25 mouse cellular contexts compared by ENCODE assay signal in genomic region chr4:107731088-107731465, GRCm38 (mm10). TPM values are rescaled to one million over a fixed set of nuclear protein-coding genes. Genes with fewer than 3 reads are reported as not detected.
DNase-seq lines count a peak whose midpoint lies in the region; ATAC-seq and TF ChIP-seq lines count a peak whose summit lies in the region.
"Had no signal": no experiment of that assay in that cellular context is flagged by ENCODE, and none has a peak within 500 bp of the region (broad histone marks: within the 10 kb centered on the region; RNA-seq: fewer than 3 reads in every experiment).

No protein-coding gene starts in this region.

- 45% methylated on average over 8 of the region's 8 CpGs for WGBS in midbrain, embryonic 13.5 days
- 39% methylated on average over 8 of the region's 8 CpGs for WGBS in midbrain, embryonic 14.5 days
- WGBS in forebrain, embryonic 10.5 days: 48% methylated on average over 8 of the region's 8 CpGs
- 29% methylated on average over 8 of the region's 8 CpGs for WGBS in forebrain, embryonic 16.5 days
- WGBS in midbrain, postnatal 0 days: 39% methylated on average over 8 of the region's 8 CpGs

- H3K36me3 ChIP-seq in midbrain, embryonic 13.5 days: no peaks in the 10 kb centered on the region
- no peaks in the 10 kb centered on the region for H3K36me3 ChIP-seq in midbrain, embryonic 14.5 days (ENCODE audit: control insufficient read depth, insufficient read depth, low read length)
- H3K36me3 ChIP-seq in forebrain, embryonic 10.5 days (replicated peaks): no peaks in the 10 kb centered on the region
- no peaks in the 10 kb centered on the region for H3K36me3 ChIP-seq in forebrain, embryonic 16.5 days (ENCODE audit: control insufficient read depth, insufficient read depth)
- no peaks in the 10 kb centered on the region for H3K36me3 ChIP-seq in midbrain, postnatal 0 days (ENCODE audit: insufficient read depth, low read length)
- H3K36me3 ChIP-seq: embryonic facial prominence, embryonic 12.5 days; midbrain, embryonic 12.5 days had no signal

- peak overlapping the region; percentile 36; the same call in 1 of the 2 replicates for H3K27ac ChIP-seq in midbrain, embryonic 13.5 days
- no peak overlapping the region for H3K27ac ChIP-seq in midbrain, embryonic 14.5 days (replicated peaks; ENCODE audit: low read depth, low read length)
- H3K27ac ChIP-seq in forebrain, embryonic 10.5 days: peak overlapping the region; percentile 82
- peak overlapping the region; percentile 13; the same call in 1 of the 2 replicates for H3K27ac ChIP-seq in forebrain, embryonic 16.5 days (ENCODE audit: low read length)
- no peak overlapping the region for H3K27ac ChIP-seq in midbrain, postnatal 0 days (ENCODE audit: low read depth, low read length)
- H3K27ac ChIP-seq: embryonic facial prominence, embryonic 12.5 days; heart, adult 2 months; midbrain, embryonic 12.5 days had no signal

- no peak overlapping the region for H3K4me2 ChIP-seq in midbrain, embryonic 13.5 days (replicated peaks)
- no peak overlapping the region for H3K4me2 ChIP-seq in midbrain, embryonic 14.5 days (ENCODE audit: low read length)
- no peak overlapping the region for H3K4me2 ChIP-seq in forebrain, embryonic 16.5 days (ENCODE audit: low read length)
- no peak overlapping the region for H3K4me2 ChIP-seq in midbrain, postnatal 0 days (ENCODE audit: low read depth, low read length, poor library complexity, severe bottlenecking)
- H3K4me2 ChIP-seq: embryonic facial prominence, embryonic 12.5 days; midbrain, embryonic 12.5 days had no signal

- H3K9me3 ChIP-seq in midbrain, embryonic 13.5 days: no peaks in the 10 kb centered on the region
- H3K9me3 ChIP-seq in midbrain, embryonic 14.5 days (ENCODE audit: control insufficient read depth, low read length): no peaks in the 10 kb centered on the region
- no peaks in the 10 kb centered on the region for H3K9me3 ChIP-seq in forebrain, embryonic 10.5 days
- no peaks in the 10 kb centered on the region for H3K9me3 ChIP-seq in forebrain, embryonic 16.5 days (ENCODE audit: control insufficient read depth, low read length)
- H3K9me3 ChIP-seq in midbrain, postnatal 0 days (ENCODE audit: low read length): no peaks in the 10 kb centered on the region
- H3K9me3 ChIP-seq: embryonic facial prominence, embryonic 12.5 days; midbrain, embryonic 12.5 days had no signal

- peaks cover 34% of the 10 kb centered on the region for H3K4me1 ChIP-seq in midbrain, embryonic 13.5 days (replicated peaks)
- peaks cover 24% of the 10 kb centered on the region; the same call in 1 of the 2 replicates for H3K4me1 ChIP-seq in midbrain, embryonic 14.5 days (ENCODE audit: control insufficient read depth, insufficient read depth, low read length)
- peaks cover 56% of the 10 kb centered on the region for H3K4me1 ChIP-seq in forebrain, embryonic 10.5 days
- H3K4me1 ChIP-seq in forebrain, embryonic 16.5 days (replicated peaks; ENCODE audit: control insufficient read depth, insufficient read depth, low read length): peaks cover 13% of the 10 kb centered on the region
- H3K4me1 ChIP-seq in midbrain, postnatal 0 days (ENCODE audit: insufficient read depth, low read length): no peaks in the 10 kb centered on the region

- H3K27me3 ChIP-seq in midbrain, embryonic 13.5 days: peaks cover 13% of the 10 kb centered on the region; the same call in 1 of the 2 replicates
- H3K27me3 ChIP-seq in midbrain, embryonic 14.5 days (ENCODE audit: control insufficient read depth, insufficient read depth, low read length): no peaks in the 10 kb centered on the region
- H3K27me3 ChIP-seq in forebrain, embryonic 10.5 days (ENCODE audit: poor library complexity, severe bottlenecking): peaks cover 23% of the 10 kb centered on the region
- no peaks in the 10 kb centered on the region for H3K27me3 ChIP-seq in forebrain, embryonic 16.5 days (replicated peaks; ENCODE audit: control insufficient read depth, insufficient read depth, low read length)
- H3K27me3 ChIP-seq in midbrain, postnatal 0 days (ENCODE audit: insufficient read depth, low read length): no peaks in the 10 kb centered on the region
- H3K27me3 ChIP-seq: embryonic facial prominence, embryonic 12.5 days had no signal

- peak; percentile 35; the same call in 1 of the 2 replicates for ATAC-seq in midbrain, embryonic 13.5 days
- ATAC-seq in midbrain, embryonic 14.5 days (ENCODE audit: low FRiP score, low TSS enrichment): no peak
- ATAC-seq in forebrain, embryonic 16.5 days: peak; percentile 59
- no peak for ATAC-seq in midbrain, postnatal 0 days (ENCODE audit: low FRiP score)
- ATAC-seq: inflammation-experienced regulatory T-cells, adult 6 months had no signal

- TF ChIP-seq CTCF in midbrain, postnatal 0 days (IDR thresholded peaks at IDR 0.05): no peak

- DNase-seq in midbrain, embryonic 14.5 days: no peak
- no peak for DNase-seq in forebrain, embryonic 10.5 days (ENCODE audit: extremely low spot score, low spot score)
- DNase-seq in midbrain, postnatal 0 days (ENCODE audit: low spot score): peak; percentile 33
- no peak for DNase-seq in lung, adult 18-20 months
- DNase-seq in adrenal gland, postnatal 36 days: no peak
- DNase-seq: cerebellum, adult 11 months; cerebellum, postnatal 36 days; gastrocnemius, postnatal 10 days; heart, adult 2 months; kidney, adult 9 months; layer of hippocampus, postnatal 36 days; lung, adult 2 months; lung, postnatal 36 days; right cerebral cortex, postnatal 25 days; thymus, postnatal 4 days had no signal

- H3K4me3 ChIP-seq in midbrain, embryonic 13.5 days (replicated peaks): no peak overlapping the region
- H3K4me3 ChIP-seq in midbrain, embryonic 14.5 days (replicated peaks; ENCODE audit: low read depth, low read length): no peak overlapping the region
- no peak overlapping the region for H3K4me3 ChIP-seq in forebrain, embryonic 10.5 days
- no peak overlapping the region for H3K4me3 ChIP-seq in forebrain, embryonic 16.5 days (replicated peaks; ENCODE audit: low read length)
- H3K4me3 ChIP-seq in midbrain, postnatal 0 days (ENCODE audit: low read depth, low read length): no peak overlapping the region
- H3K4me3 ChIP-seq: embryonic facial prominence, embryonic 12.5 days; heart, adult 2 months; midbrain, embryonic 12.5 days had no signal

- no peak overlapping the region for H3K9ac ChIP-seq in midbrain, embryonic 13.5 days (replicated peaks)
- no peak overlapping the region for H3K9ac ChIP-seq in midbrain, embryonic 14.5 days (replicated peaks; ENCODE audit: low read length)
- 0 out of 2 replicates have a peak overlapping the region, but pooled peaks have one; percentile 16 for H3K9ac ChIP-seq in forebrain, embryonic 16.5 days (replicated peaks; ENCODE audit: low read depth, low read length)
- H3K9ac ChIP-seq in midbrain, postnatal 0 days (replicated peaks; ENCODE audit: low read length, poor library complexity, severe bottlenecking): 0 out of 2 replicates have a peak overlapping the region, but pooled peaks have one; percentile 8
- H3K9ac ChIP-seq: embryonic facial prominence, embryonic 12.5 days; midbrain, embryonic 12.5 days had no signal

RNA-seq across cellular contexts. Expression of gene Dmrtb1, which starts 47.0 kb away (rescaled TPM):
- polyA plus RNA-seq in midbrain, embryonic 13.5 days (2015; fragmentation: Nextera tagmentation; extraction: Ambion mirVana): 79.2 and 91.8 TPM in 2 replicates
- 35.7 and 55.3 TPM in 2 replicates for polyA plus RNA-seq in midbrain, embryonic 14.5 days (2014; fragmentation: Nextera tagmentation; extraction: Ambion mirVana)
- polyA plus RNA-seq in forebrain, embryonic 10.5 days (2016; fragmentation: Nextera tagmentation; extraction: Ambion mirVana): 0.87 and 2.7 TPM in 2 replicates
- 8.2 and 18.0 TPM in 2 replicates for polyA plus RNA-seq in forebrain, embryonic 16.5 days (2015; fragmentation: Nextera tagmentation; extraction: Ambion mirVana)
- 13.1 and 27.1 TPM in 2 replicates for total RNA-seq in midbrain, postnatal 0 days (2014; rRNA removed)
- polyA plus RNA-seq in midbrain, postnatal 0 days (2015; fragmentation: Nextera tagmentation; extraction: Ambion mirVana): 36.8 and 37.2 TPM in 2 replicates
- not detected for total RNA-seq in adrenal gland, postnatal 36 days (2021)
- total RNA-seq: adrenal gland, adult 18-20 months; gastrocnemius, postnatal 10 days; heart, adult 2 months; liver, adult 2 months; MEL had no signal
- polyA plus RNA-seq: heart, embryonic 16.5 days; inflammation-experienced regulatory T-cells, adult 6 months; large intestine, adult 2 months; liver, adult 2 months; lung, adult 2 months had no signal

Comparison
In these comparisons a context has a peak if more than half of its experiments do, and no peak if none do; other contexts are left out.
1. ATAC-seq: peak in midbrain, embryonic 13.5 days (single experiment) and forebrain, embryonic 16.5 days (single experiment); none in midbrain, embryonic 14.5 days (single experiment) and midbrain, postnatal 0 days (single experiment).
2. H3K27ac ChIP-seq: peak in midbrain, embryonic 13.5 days (single experiment), forebrain, embryonic 10.5 days (single experiment) and forebrain, embryonic 16.5 days (single experiment); none in midbrain, embryonic 14.5 days (single experiment) and midbrain, postnatal 0 days (single experiment).
3. H3K9ac ChIP-seq: peak in forebrain, embryonic 16.5 days (single experiment) and midbrain, postnatal 0 days (single experiment); none in midbrain, embryonic 13.5 days (single experiment) and midbrain, embryonic 14.5 days (single experiment).